Mouse (Mus musculus) intestine, postnatal 0 days (tissue): Measurements from ENCODE around the gene 9130230L23Rik. TPM values are rescaled to one million over a fixed set of nuclear protein-coding genes. Genes with fewer than 3 reads are reported as not detected.

Experiments used
- ATAC-seq: fragments of 200-750 bp; cut with Nextera tagmentation; 2 replicates; pipeline ENCODE4 v1.8.0; 2017; ENCODE audit warnings: mild to moderate bottlenecking, moderate TSS enrichment, moderate library complexity
- H3K27ac ChIP-seq: fragments of 300-500 bp; sonication (generic); 2 replicates; pipeline ENCODE4 v1.5.1; 2014; ENCODE audit warnings: mild to moderate bottlenecking, low read depth, low read length, moderate library complexity
- H3K27me3 ChIP-seq: fragments of 300-500 bp; sonication (generic); replicated peaks from 2 replicates; pipeline ENCODE4 v1.6.1; 2014; ENCODE audit warnings: low read length, mixed read lengths; ENCODE audit not compliant: control insufficient read depth, insufficient read depth
- H3K36me3 ChIP-seq: fragments of 300-500 bp; sonication (generic); 2 replicates; pipeline ENCODE4 v1.6.1; 2014; ENCODE audit warnings: mild to moderate bottlenecking, moderate library complexity; ENCODE audit not compliant: control insufficient read depth, insufficient read depth
- H3K4me1 ChIP-seq: fragments of 300-500 bp; sonication (generic); replicated peaks from 2 replicates; pipeline ENCODE4 v1.6.1; 2014; ENCODE audit warnings: antibody characterized with exemption, low read length, mixed read lengths; ENCODE audit not compliant: control insufficient read depth, insufficient read depth
- H3K4me2 ChIP-seq: fragments of 300-500 bp; sonication (generic); replicated peaks from 2 replicates; pipeline ENCODE4 v1.6.1; 2014; ENCODE audit warnings: low read depth, mild to moderate bottlenecking, moderate library complexity
- H3K4me3 ChIP-seq: fragments of 300-500 bp; sonication (generic); 2 replicates; pipeline ENCODE4 v1.5.1; 2014; ENCODE audit warnings: low read depth, low read length
- H3K9ac ChIP-seq: fragments of 300-500 bp; sonication (generic); 2 replicates; pipeline ENCODE4 v1.6.1; 2014; ENCODE audit warnings: mild to moderate bottlenecking, low read depth, low read length
- H3K9me3 ChIP-seq: fragments of 300-500 bp; sonication (generic); 2 replicates; pipeline ENCODE4 v1.6.1; 2016; ENCODE audit warnings: mixed run types; ENCODE audit not compliant: control insufficient read depth
- CTCF ChIP-seq: sonication (generic); IDR thresholded peaks from 2 replicates; pipeline ENCODE4 v1.5.1; 2016; ENCODE audit warnings: low read depth, mild to moderate bottlenecking, control low read depth, antibody characterized with exemption, moderate library complexity
- WGBS: fragments of 180-500 bp; shearing (Covaris S2); extraction: QIAGEN DNeasy Blood & Tissue Kit; methylation state at CpG from one replicate; pipeline ENCODE4 v1.1.7; 2014; 5-methylcytosine and 5-hydroxymethylcytosine counted together
- polyA plus RNA-seq: library from polyadenylated mRNA; unstranded; fragments of >200 nt; fragmentation: Nextera tagmentation; extraction: Ambion mirVana; gene quantifications from 2 replicates; pipeline ENCODE4 v1.2.1, GENCODE M21; 2015

Gene 9130230L23Rik
- polyA plus RNA-seq, 1 experiment from 2014 or later = 7.0 TPM

- no peaks in the 10 kb centered on the region for H3K9me3 ChIP-seq
- H3K27me3 ChIP-seq = no peaks in the 10 kb centered on the region
- peak overlapping the region; percentile 82 for H3K27ac ChIP-seq
- peak overlapping the region; percentile 45 for H3K4me2 ChIP-seq
- peaks cover 8% of the 10 kb centered on the region for H3K36me3 ChIP-seq
- WGBS = 33% methylated on average over 10 of the region's 10 CpGs
- peak; percentile 64 for ATAC-seq
- H3K9ac ChIP-seq = no peak overlapping the region
- 0 out of 2 replicates have a peak, but pooled peaks cover 5% of the 10 kb centered on the region for H3K4me1 ChIP-seq
- TF ChIP-seq CTCF = no peak
- no peak overlapping the region for H3K4me3 ChIP-seq
Observed at GRCm38 (mm10) chr5:66042651-66043340, 38.7 kb upstream of the 9130230L23Rik start.

- ATAC-seq = no peak
- H3K4me1 ChIP-seq = 0 out of 2 replicates have a peak, but pooled peaks cover 5% of the 10 kb centered on the region
- no peaks in the 10 kb centered on the region for H3K27me3 ChIP-seq
- H3K4me3 ChIP-seq = no peak overlapping the region
- no peaks in the 10 kb centered on the region for H3K9me3 ChIP-seq
- 53% methylated on average over 7 of the region's 7 CpGs for WGBS
- no peak overlapping the region for H3K4me2 ChIP-seq
- TF ChIP-seq CTCF = no peak
- H3K9ac ChIP-seq = no peak overlapping the region
- 0 out of 2 replicates have a peak overlapping the region, but pooled peaks have one; percentile 21 for H3K27ac ChIP-seq
- H3K36me3 ChIP-seq = peaks cover 14% of the 10 kb centered on the region
Observed at GRCm38 (mm10) chr5:66040744-66041279, 36.7 kb upstream of the 9130230L23Rik start.

DNA sequence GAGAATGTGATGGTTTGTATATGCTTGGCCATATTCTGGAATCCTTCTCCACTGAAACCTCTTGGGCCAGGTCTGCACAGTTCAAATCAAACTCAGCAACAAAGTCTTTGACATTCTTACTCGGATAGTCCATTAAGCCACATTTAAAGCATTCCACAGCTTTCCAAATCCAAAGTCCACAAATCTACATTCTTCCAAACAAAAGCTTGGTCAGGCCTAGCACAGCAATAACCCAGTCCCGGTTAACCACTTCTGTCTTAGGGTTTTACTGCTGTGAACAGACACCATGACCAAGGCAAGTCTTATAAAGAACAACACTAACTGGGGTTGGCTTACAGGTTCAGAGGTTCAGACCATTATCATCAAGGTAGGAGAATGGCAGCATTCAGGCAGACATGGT lies 35.7 kb upstream of the 9130230L23Rik start:
- Histone ChIP-seq H3K27ac (no peak overlapping the region), H3K4me2 (no peak overlapping the region), H3K4me3 (no peak overlapping the region), H3K4me1 (0 out of 2 replicates have a peak, but pooled peaks cover 5% of the 10 kb centered on the region), H3K36me3 (peaks cover 12% of the 10 kb centered on the region), H3K27me3 (no peaks in the 10 kb centered on the region), H3K9me3 (no peaks in the 10 kb centered on the region), H3K9ac (no peak overlapping the region)
- no peak for ATAC-seq
- TF ChIP-seq CTCF = no peak
- 38% methylated on average over 2 of the region's 2 CpGs for WGBS

DNA sequence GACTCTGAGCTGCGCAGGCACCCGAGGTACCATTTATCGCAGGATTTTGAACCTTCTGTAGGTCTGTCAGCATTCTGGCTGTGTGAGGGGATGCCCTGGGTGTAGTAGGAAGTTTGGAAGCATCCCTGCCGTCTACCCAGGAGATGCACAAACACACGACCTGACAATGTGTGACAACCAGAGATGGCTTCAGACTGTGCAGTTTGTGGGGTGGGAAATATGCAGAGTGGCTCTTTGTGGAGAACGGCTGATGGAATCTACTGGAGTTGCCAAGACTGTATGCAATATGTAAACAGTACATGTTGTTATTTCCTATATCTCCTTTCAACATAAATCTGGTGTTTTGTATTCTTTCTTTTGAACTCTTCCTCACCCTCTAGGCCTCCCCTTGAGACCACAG lies 33.0 kb upstream of the 9130230L23Rik start:
- Histone ChIP-seq H3K4me2 (no peak overlapping the region), H3K36me3 (peaks cover 23% of the 10 kb centered on the region; the same call in 1 of the 2 replicates), H3K4me3 (no peak overlapping the region), H3K27me3 (no peaks in the 10 kb centered on the region), H3K9me3 (no peaks in the 10 kb centered on the region), H3K4me1 (0 out of 2 replicates have a peak, but pooled peaks cover 5% of the 10 kb centered on the region), H3K27ac (no peak overlapping the region), H3K9ac (no peak overlapping the region)
- no peak for TF ChIP-seq CTCF
- WGBS = 63% methylated on average over 6 of the region's 6 CpGs
- ATAC-seq = no peak

GRCm38 (mm10) chr5:66036440-66037054 lies 32.5 kb upstream of the 9130230L23Rik start:
- WGBS = 50% methylated on average over 7 of the region's 7 CpGs
- H3K4me3 ChIP-seq = no peak overlapping the region
- ATAC-seq = no peak
- no peaks in the 10 kb centered on the region for H3K9me3 ChIP-seq
- H3K9ac ChIP-seq = no peak overlapping the region
- no peak for TF ChIP-seq CTCF
- no peaks in the 10 kb centered on the region for H3K27me3 ChIP-seq
- H3K27ac ChIP-seq = no peak overlapping the region
- 0 out of 2 replicates have a peak, but pooled peaks cover 5% of the 10 kb centered on the region for H3K4me1 ChIP-seq
- no peak overlapping the region for H3K4me2 ChIP-seq
- H3K36me3 ChIP-seq = peaks cover 23% of the 10 kb centered on the region; the same call in 1 of the 2 replicates

- Histone ChIP-seq H3K36me3 (peaks cover 28% of the 10 kb centered on the region; the same call in 1 of the 2 replicates), H3K4me2 (no peak overlapping the region), H3K4me1 (0 out of 2 replicates have a peak, but pooled peaks cover 5% of the 10 kb centered on the region), H3K9me3 (no peaks in the 10 kb centered on the region), H3K27me3 (no peaks in the 10 kb centered on the region), H3K9ac (0 out of 2 replicates have a peak overlapping the region, but pooled peaks have one; percentile 11), H3K27ac (no peak overlapping the region), H3K4me3 (no peak overlapping the region)
- 61% methylated on average over 14 of the region's 14 CpGs for WGBS
- TF ChIP-seq CTCF = no peak
- ATAC-seq = no peak
Observed at GRCm38 (mm10) chr5:66034375-66035195, 30.5 kb upstream of the 9130230L23Rik start.
